Mouse (Mus musculus) bone marrow, adult 2 months (tissue): ENCODE results near the gene P2ry14. TPM values are rescaled to one million over a fixed set of nuclear protein-coding genes. Genes with fewer than 3 reads are reported as not detected.
"Not testable (repeated sequence)": the region's sequence is repeated elsewhere in the genome, so short reads cannot be mapped to it uniquely, and the experiment has no call there.

Source experiments
- H3K27ac ChIP-seq: fragments of 200-500 bp; 2 replicates; pipeline ENCODE4 v1.5.1; 2012; ENCODE audit warnings: low read depth, mild to moderate bottlenecking, control low read depth, inconsistent platforms, low read length; ENCODE audit not compliant: control insufficient read depth, poor library complexity, insufficient read depth
- H3K4me1 ChIP-seq: fragments of 200-500 bp; 2 replicates; pipeline ENCODE4 v1.6.1; 2011; ENCODE audit warnings: low read length; ENCODE audit not compliant: control insufficient read depth, insufficient read depth
- H3K4me3 ChIP-seq: fragments of 200-500 bp; replicated peaks from 2 replicates; pipeline ENCODE3; 2011; ENCODE audit warnings: mild to moderate bottlenecking, low read depth, low read length, control low read depth; ENCODE audit not compliant: control insufficient read depth
- CTCF ChIP-seq: fragments of 200-500 bp; IDR thresholded peaks from 2 replicates; pipeline ENCODE4 v1.5.1; 2011; ENCODE audit warnings: low read length, control low read depth; ENCODE audit not compliant: control insufficient read depth, insufficient read depth
- POLR2A ChIP-seq: fragments of 200-500 bp; IDR thresholded peaks from 2 replicates; pipeline ENCODE4 v1.6.1; 2011; ENCODE audit warnings: low read depth, mild to moderate bottlenecking, control low read depth, low read length, borderline replicate concordance; ENCODE audit not compliant: control insufficient read depth
- WGBS: fragments of 180-500 bp; shearing (Covaris S2); methylation state at CpG from one replicate; pipeline ENCODE4 v1.1.7; 2018; 5-methylcytosine and 5-hydroxymethylcytosine counted together
- polyA plus RNA-seq: library from polyadenylated mRNA; stranded (reverse); fragments of >200 nt; gene quantifications from 2 replicates; pipeline ENCODE4 v1.2.4, GENCODE M21; 2011; ENCODE audit warnings: low replicate concordance; ENCODE audit not compliant: missing spikeins, insufficient read depth, insufficient read length

Gene P2ry14
- polyA plus RNA-seq, 1 experiment: 2.3 TPM

DNA sequence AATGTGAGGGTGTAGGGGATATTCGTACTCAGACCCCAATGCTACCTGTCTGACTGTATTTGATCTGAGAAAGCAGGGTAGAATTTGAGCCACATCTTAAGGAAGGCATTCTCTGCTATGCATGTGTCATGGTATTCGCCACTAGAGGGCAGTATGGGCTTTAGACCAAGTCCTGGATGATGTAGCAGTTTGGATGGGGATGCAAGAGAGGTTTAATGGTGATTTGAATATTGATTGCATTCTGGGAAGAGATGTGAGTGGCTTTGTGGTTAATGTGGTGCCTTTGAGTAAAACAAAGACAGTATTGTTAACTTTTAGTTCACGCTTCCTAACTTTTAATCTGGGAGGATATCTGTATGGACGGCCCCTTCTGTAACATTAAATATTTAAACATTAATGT lies 74.1 kb downstream of the P2ry14 start:
- TF ChIP-seq POLR2A (no peak), CTCF (peak; percentile 49)
- 4% methylated on average over 4 of the region's 4 CpGs for WGBS
- H3K4me3 ChIP-seq: no peak overlapping the region
- H3K27ac ChIP-seq: no peak overlapping the region
- no peaks in the 10 kb centered on the region for H3K4me1 ChIP-seq

GRCm38 (mm10) chr3:59078585-59078984 lies 74.8 kb downstream of the P2ry14 start:
- TF ChIP-seq POLR2A: no peak
- no peak for TF ChIP-seq CTCF

DNA sequence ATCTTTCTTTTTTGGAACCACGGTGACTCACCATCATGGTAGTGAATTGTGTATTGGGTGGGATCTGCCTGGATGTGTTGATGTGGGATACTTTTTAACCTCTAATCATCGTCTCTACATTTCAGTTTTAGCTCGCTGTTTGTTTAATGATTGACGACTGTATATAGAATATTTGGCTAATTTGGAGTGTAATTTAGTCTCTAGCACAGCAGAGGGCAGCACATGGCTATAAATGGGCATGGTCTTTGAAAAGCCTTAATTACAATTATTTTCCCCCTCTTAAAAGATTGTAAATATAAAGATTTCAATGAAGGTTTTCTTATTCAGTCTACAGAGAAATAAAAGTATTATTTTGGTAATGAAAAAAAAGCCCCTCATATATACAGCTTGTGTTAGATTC lies 76.1 kb downstream of the P2ry14 start:
- Histone ChIP-seq H3K4me1 (no peaks in the 10 kb centered on the region), H3K4me3 (no peak overlapping the region), H3K27ac (no peak overlapping the region)
- TF ChIP-seq CTCF: 0 out of 2 replicates have a peak, but pooled peaks have one; percentile 28
- no peak for TF ChIP-seq POLR2A
- WGBS: 18% methylated on average over 4 of the region's 4 CpGs

More at GRCm38 (mm10) chr3:59078585-59078984, 74.8 kb downstream of the P2ry14 start:
- no peak overlapping the region for H3K4me3 ChIP-seq
- 83% methylated on average over 11 of the region's 11 CpGs for WGBS
- no peaks in the 10 kb centered on the region for H3K4me1 ChIP-seq
- no peak overlapping the region for H3K27ac ChIP-seq

GRCm38 (mm10) chr3:59069071-59069470 lies 84.3 kb downstream of the P2ry14 start:
- H3K4me3 ChIP-seq, H3K4me1 ChIP-seq, H3K27ac ChIP-seq: not testable (repeated sequence)
- WGBS: 7% methylated on average over 1 of the region's 1 CpGs

- TF ChIP-seq CTCF (no peak), POLR2A (no peak)
- H3K4me3 ChIP-seq: no peak overlapping the region
- H3K27ac ChIP-seq: no peak overlapping the region; the same call in 1 of the 2 replicates
- WGBS: 49% methylated on average over 8 of the region's 8 CpGs
- no peaks in the 10 kb centered on the region; the same call in 1 of the 2 replicates for H3K4me1 ChIP-seq
Observed at GRCm38 (mm10) chr3:59066558-59067294, 86.7 kb downstream of the P2ry14 start.

DNA sequence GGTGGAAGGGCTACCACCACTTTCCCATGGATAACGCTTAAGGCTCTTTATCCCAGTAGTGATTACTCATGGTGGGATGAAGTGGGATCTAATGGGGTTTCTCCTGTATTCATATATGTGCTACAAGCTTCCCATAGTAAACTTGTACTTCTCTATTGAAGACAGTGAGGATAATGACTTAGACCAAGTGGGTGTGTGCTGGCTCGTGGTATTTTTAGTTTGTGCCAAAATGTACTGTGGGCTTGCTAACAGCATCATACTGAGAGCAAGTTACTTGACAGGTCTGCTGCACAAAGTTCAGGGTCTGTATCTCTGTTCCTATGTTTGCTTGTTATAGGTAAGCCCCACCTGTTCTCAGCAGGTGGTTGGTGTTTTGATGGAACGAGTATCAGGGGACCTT lies 87.5 kb downstream of the P2ry14 start:
- no peaks in the 10 kb centered on the region; the same call in 1 of the 2 replicates for H3K4me1 ChIP-seq
- no peak for TF ChIP-seq POLR2A
- TF ChIP-seq CTCF: no peak
- no peak overlapping the region for H3K4me3 ChIP-seq
- 69% methylated on average over 3 of the region's 3 CpGs for WGBS
- H3K27ac ChIP-seq: no peak overlapping the region

Other genes with a start within 250 kb of the P2ry14 start
- gene Med12l, start 147.8 kb downstream of the P2ry14 start, polyA plus RNA-seq: 4.7 and 6.5 TPM in 2 replicates
- 2.6 and 5.0 TPM in 2 replicates for gene Gpr171, start 51.8 kb downstream of the P2ry14 start, polyA plus RNA-seq
- not detected in 2 replicates for gene Gpr87, start 41.5 kb upstream of the P2ry14 start, polyA plus RNA-seq
- 1.2 and 2.2 TPM in 2 replicates for gene P2ry13, start 57.3 kb upstream of the P2ry14 start, polyA plus RNA-seq
- 2.4 and 6.3 TPM in 2 replicates for gene P2ry12, start 109.3 kb upstream of the P2ry14 start, polyA plus RNA-seq
- 0.11 and 0.17 TPM in 2 replicates for gene Igsf10, start 190.8 kb upstream of the P2ry14 start, polyA plus RNA-seq